Mouse (Mus musculus): ENCODE data around the gene Prpf19. TPM values are rescaled to one million over a fixed set of nuclear protein-coding genes. Genes with fewer than 3 reads are reported as not detected.

Gene Prpf19
- 41.4 and 51.6 TPM in 2 replicates for polyA plus RNA-seq (2012; ENCODE audit: insufficient read depth, insufficient read length, missing spikeins)

DNA sequence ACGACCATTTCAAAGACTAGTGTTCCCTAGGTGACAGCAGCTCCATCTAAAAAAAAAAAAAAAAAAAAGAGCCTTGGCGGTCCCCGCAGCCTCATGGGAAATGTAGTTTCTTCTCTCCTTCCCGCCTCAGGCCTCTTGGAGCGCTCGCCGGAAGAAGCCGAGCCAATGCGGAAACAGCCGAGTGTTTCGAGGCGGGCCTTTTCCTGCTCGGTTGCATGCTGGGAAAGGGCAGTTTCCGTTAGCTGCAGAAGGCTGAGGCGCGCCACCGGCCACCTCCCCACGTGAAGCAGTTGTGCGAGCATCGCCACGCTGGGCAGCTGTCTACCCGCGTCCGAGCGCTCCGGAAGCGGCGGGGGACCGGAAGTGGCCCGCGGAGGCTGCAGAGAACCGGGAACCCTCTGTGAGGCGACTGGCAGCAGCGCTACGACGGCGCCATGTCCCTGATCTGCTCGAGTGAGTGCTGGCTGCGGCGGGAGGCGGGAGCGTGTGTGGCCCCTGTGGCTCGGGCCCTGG, at the start of gene Prpf19:
Prpf19 (plus strand) TSS at position 216 of the 513 bp plus-strand sequence.
- TF ChIP-seq POLR2A (IDR thresholded peaks at IDR 0.05; ENCODE audit: borderline replicate concordance, low read depth, low read length), result no peak; the same call in 1 of the 2 replicates
- TF ChIP-seq CTCF (IDR thresholded peaks at IDR 0.05; ENCODE audit: low read depth, low read length), result no peak
- Histone ChIP-seq H3K4me1 (ENCODE audit: control insufficient read depth, insufficient read depth, low read length) (peaks cover 9% of the 10 kb centered on the region), H3K27ac (ENCODE audit: insufficient read depth, low read depth, low read length) (peak within 1 kb of the TSS; percentile 84), H3K4me3 (ENCODE audit: insufficient read depth, low read length) (peak within 1 kb of the TSS; percentile 85)

DNA sequence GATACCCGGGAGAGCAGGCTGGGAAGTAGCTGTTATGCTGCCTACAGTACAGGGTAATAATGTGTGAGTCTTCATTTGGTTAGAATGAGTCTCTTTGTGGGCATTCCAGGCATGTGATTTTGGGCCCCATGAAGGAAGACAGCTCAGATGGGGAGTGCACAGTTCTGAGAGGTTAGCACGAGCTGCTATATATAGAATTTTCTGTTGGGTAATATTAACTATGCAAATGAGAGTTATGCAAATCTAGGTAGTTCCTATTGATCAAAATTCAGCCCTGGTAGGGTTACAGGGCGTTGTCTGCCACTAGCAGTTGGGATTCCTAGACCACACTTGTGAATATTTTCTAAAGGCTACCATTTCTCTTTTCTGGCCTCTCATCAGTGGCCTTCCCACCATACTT, 49.6 kb upstream of the Prpf19 start:
- Histone ChIP-seq H3K4me1 (ENCODE audit: control insufficient read depth, insufficient read depth, low read length) (peaks cover 36% of the 10 kb centered on the region), H3K4me3 (ENCODE audit: insufficient read depth, low read length) (no peak overlapping the region), H3K27ac (ENCODE audit: insufficient read depth, low read depth, low read length) (no peak overlapping the region)
- TF ChIP-seq CTCF (IDR thresholded peaks at IDR 0.05; ENCODE audit: low read depth, low read length) (no peak), POLR2A (IDR thresholded peaks at IDR 0.05; ENCODE audit: borderline replicate concordance, low read depth, low read length) (no peak)

DNA sequence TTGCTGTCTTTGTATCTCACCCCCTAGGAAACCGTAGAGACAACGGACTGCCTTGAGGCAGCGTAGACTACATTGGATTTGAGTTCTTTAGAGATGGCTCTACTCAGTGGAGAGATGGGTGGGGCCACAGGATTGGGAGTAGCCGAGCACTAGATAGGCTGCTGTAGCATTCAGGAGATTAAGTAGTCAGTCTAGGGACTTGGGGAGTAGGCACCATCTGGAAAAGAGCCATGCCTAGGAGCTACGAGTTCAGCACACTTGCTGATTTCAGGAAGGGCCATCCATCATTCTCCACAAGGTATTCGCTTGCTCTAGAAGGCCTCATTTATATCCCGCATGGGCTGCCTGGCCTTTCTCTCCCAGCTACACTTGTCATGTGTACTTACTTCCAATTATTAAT, 48.9 kb upstream of the Prpf19 start:
- TF ChIP-seq POLR2A (IDR thresholded peaks at IDR 0.05; ENCODE audit: borderline replicate concordance, low read depth, low read length), result no peak
- TF ChIP-seq CTCF (IDR thresholded peaks at IDR 0.05; ENCODE audit: low read depth, low read length), result no peak
- Histone ChIP-seq H3K4me3 (ENCODE audit: insufficient read depth, low read length) (no peak overlapping the region), H3K4me1 (ENCODE audit: control insufficient read depth, insufficient read depth, low read length) (peaks cover 31% of the 10 kb centered on the region), H3K27ac (ENCODE audit: insufficient read depth, low read depth, low read length) (no peak overlapping the region)

DNA sequence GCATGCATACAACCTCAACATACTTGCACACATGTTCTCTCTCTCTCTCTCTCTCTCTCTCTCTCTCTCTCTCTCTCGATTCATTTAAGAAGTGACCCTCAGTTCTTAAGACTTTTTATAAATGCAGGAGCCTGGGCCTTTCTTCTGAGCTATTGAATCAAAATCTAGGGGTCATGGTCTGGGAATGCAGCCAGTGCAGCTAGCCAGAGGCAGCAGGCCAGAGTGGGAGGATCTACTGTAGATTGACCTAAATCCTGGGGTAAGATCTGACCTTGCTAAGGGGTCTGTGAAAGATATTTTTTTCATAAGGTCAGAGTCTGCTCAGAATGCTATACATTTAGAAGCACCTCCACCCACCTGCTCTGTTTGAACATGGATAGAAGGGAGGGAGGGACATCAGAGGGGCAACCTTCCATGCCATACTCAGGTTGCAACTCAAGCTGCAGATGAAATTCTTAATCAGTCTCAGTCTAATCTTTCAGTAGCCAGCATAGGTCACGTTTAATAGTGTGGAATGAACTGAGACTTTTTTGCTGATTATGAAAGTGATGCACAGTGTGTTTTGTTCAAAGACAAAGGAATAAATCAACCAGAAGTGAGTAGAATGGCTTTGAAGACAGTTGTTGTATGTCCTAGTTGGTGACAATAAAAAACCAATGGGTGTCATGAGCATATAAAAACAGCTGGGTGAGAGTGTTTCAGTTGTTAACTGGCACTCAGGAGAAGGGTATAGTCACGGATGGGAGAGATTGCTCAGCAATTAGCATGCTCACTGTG, 47.5 kb upstream of the Prpf19 start:
- TF ChIP-seq POLR2A (IDR thresholded peaks at IDR 0.05; ENCODE audit: borderline replicate concordance, low read depth, low read length), result no peak
- no peak for TF ChIP-seq CTCF (IDR thresholded peaks at IDR 0.05; ENCODE audit: low read depth, low read length)
- Histone ChIP-seq H3K27ac (ENCODE audit: insufficient read depth, low read depth, low read length) (no peak overlapping the region), H3K4me3 (ENCODE audit: insufficient read depth, low read length) (no peak overlapping the region), H3K4me1 (ENCODE audit: control insufficient read depth, insufficient read depth, low read length) (peaks cover 29% of the 10 kb centered on the region)

DNA sequence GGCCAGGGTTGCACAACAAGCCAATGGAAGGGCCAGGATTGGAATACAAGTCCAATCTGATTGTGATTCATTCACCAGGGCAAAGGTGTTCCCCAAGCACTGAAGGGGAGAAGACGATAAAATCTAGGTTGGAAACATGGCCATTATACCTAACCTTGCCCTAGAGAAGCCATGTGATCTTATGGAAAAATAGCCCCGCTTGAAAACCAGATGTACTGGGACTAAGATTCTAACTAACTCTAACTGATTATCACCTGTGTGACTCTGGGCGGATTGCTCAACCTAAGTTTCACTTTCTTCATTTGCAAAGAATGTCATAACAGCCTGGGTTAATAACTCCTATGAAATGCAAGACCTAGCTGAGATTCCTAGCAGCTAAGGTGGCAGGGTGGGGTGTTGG, 39.6 kb upstream of the Prpf19 start:
- no peak overlapping the region for H3K27ac ChIP-seq (ENCODE audit: insufficient read depth, low read depth, low read length)
- no peak overlapping the region for H3K4me3 ChIP-seq (ENCODE audit: insufficient read depth, low read length)
- H3K4me1 ChIP-seq (ENCODE audit: control insufficient read depth, insufficient read depth, low read length), result peaks cover 17% of the 10 kb centered on the region
- no peak for TF ChIP-seq POLR2A (IDR thresholded peaks at IDR 0.05; ENCODE audit: borderline replicate concordance, low read depth, low read length)
- TF ChIP-seq CTCF (IDR thresholded peaks at IDR 0.05; ENCODE audit: low read depth, low read length), result no peak

DNA sequence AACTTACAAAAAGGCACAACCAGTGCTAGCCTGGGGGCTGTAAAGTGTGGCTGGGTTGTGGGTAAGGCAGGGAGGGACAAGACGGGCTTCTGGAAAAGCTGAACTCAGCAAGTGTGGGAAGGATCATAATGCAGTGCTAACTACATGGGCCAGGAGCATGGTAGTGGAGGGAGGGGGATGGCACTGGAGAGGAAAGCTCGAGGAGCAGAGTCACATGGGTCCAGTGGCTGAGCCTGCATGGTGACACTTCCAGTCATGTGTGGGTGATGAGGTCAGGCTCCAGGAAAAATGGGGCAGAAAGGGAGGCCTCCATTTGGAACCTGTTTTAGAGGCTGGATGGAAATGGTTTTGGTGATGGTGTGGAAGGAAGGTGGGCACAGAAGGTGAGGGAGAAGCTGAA, 38.5 kb upstream of the Prpf19 start:
- peaks cover 17% of the 10 kb centered on the region for H3K4me1 ChIP-seq (ENCODE audit: control insufficient read depth, insufficient read depth, low read length)
- no peak for TF ChIP-seq POLR2A (IDR thresholded peaks at IDR 0.05; ENCODE audit: borderline replicate concordance, low read depth, low read length)
- no peak for TF ChIP-seq CTCF (IDR thresholded peaks at IDR 0.05; ENCODE audit: low read depth, low read length)
- peak overlapping the region; percentile 42 for H3K27ac ChIP-seq (ENCODE audit: insufficient read depth, low read depth, low read length)
- H3K4me3 ChIP-seq (ENCODE audit: insufficient read depth, low read length), result no peak overlapping the region

DNA sequence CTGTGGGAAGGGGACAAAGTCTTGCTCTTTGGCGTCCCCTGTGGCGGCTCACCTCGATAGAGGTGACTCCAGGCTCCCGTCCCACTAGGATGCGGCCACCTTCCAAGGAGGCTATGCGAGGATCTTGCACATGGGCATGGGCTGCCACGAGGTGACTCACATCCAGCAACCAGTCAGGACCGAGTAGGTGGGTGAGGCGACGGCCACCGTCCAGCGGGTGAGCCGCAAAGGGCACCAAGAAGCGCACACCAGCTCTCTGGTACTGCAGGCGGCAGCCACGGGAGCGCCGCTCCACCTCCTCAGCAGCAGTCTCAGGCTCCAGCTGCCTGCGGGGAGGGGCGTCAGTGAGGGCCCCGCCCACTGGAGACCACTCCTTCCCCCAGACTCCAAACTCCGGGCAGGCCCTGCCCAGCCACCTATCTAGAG, 34.9 kb upstream of the Prpf19 start:
- Histone ChIP-seq H3K27ac (ENCODE audit: insufficient read depth, low read depth, low read length) (no peak overlapping the region), H3K4me3 (ENCODE audit: insufficient read depth, low read length) (no peak overlapping the region), H3K4me1 (ENCODE audit: control insufficient read depth, insufficient read depth, low read length) (peaks cover 17% of the 10 kb centered on the region)
- no peak for TF ChIP-seq CTCF (IDR thresholded peaks at IDR 0.05; ENCODE audit: low read depth, low read length)
- no peak for TF ChIP-seq POLR2A (IDR thresholded peaks at IDR 0.05; ENCODE audit: borderline replicate concordance, low read depth, low read length)

DNA sequence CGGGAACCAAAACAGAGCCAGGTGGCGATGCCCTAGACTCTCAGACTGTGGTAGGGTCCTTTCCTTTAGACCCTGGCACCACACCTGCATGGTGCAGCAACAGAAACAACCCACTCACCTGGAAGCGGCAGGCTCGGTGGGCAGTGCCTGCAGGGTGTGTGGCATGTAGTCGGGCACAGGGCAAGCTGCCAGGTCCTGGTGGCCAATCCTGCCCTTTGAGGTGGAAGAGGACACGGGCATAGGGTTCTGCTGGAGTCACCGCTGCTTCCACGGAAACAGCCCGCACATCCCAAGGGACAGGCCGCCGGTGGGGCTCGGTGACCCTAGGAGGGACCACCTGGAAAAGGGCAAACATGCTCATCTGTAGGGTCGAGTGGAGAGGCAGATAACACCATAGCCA, 28.7 kb upstream of the Prpf19 start:
- no peak overlapping the region for H3K27ac ChIP-seq (ENCODE audit: insufficient read depth, low read depth, low read length)
- no peak overlapping the region for H3K4me3 ChIP-seq (ENCODE audit: insufficient read depth, low read length)
- TF ChIP-seq CTCF (IDR thresholded peaks at IDR 0.05; ENCODE audit: low read depth, low read length), result no peak
- no peak for TF ChIP-seq POLR2A (IDR thresholded peaks at IDR 0.05; ENCODE audit: borderline replicate concordance, low read depth, low read length)
- peaks cover 11% of the 10 kb centered on the region for H3K4me1 ChIP-seq (ENCODE audit: control insufficient read depth, insufficient read depth, low read length)

DNA sequence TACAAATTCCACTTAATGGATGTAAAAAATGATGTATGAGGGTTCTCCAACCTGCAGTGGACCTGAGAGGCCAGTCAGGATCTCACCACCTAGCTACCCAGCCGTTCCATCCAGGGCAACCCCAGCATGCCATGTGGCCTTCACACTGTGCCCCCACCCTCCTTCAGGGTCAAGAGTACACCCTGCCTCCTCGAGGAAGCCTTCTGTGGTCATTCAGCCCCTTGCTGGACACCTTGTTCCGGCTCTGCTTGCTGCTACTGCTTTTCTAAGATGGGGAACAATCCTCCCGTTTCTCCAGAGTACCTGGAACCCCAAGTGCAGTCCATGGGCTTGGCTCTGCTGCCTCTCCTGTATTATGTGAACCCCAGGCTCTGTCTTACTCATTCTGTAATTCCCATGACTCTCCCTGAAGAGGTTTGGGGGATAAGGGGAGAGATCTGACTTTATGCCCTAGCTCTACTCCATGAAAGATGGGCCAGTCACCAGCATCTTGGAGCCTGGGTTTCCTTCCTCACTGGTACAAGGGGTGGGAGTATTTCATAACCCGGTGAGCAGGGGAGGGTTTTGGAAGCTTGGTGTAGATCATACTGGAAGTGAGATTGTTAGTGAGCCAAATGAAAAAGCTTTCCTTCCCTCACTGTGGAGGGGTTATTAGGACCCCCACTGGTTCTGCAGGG, 26.9 kb upstream of the Prpf19 start:
- peak overlapping the region; percentile 60 for H3K4me3 ChIP-seq (ENCODE audit: insufficient read depth, low read length)
- peaks cover 11% of the 10 kb centered on the region for H3K4me1 ChIP-seq (ENCODE audit: control insufficient read depth, insufficient read depth, low read length)
- H3K27ac ChIP-seq (ENCODE audit: insufficient read depth, low read depth, low read length), result no peak overlapping the region
- TF ChIP-seq POLR2A (IDR thresholded peaks at IDR 0.05; ENCODE audit: borderline replicate concordance, low read depth, low read length) (no peak), CTCF (IDR thresholded peaks at IDR 0.05; ENCODE audit: low read depth, low read length) (no peak)
